Mouse (Mus musculus) heart, postnatal 4 days (tissue): Measurements from ENCODE around the gene Polr3c. TPM values are rescaled to one million over a fixed set of nuclear protein-coding genes. Genes with fewer than 3 reads are reported as not detected.
"Not testable (repeated sequence)": the region's sequence is repeated elsewhere in the genome, so short reads cannot be mapped to it uniquely, and the experiment has no call there.

ENCODE experiments used
- DNase-seq: peaks from one replicate; pipeline ENCODE4 v3.0.0; 2021
- total RNA-seq, 2 experiments: library from RNA; stranded (reverse); gene quantifications; 2 replicates each; pipeline ENCODE4 v1.2.3; 2021

The Polr3c gene
- total RNA-seq, 2 experiments from 2014 or later: 26.1 to 27.3 TPM

GRCm38 (mm10) chr3:96675171-96675570, 52.3 kb downstream of the Polr3c start:
- no peak for DNase-seq

GRCm38 (mm10) chr3:96674442-96674841, 53.0 kb downstream of the Polr3c start:
- DNase-seq: peak; percentile 18

DNA sequence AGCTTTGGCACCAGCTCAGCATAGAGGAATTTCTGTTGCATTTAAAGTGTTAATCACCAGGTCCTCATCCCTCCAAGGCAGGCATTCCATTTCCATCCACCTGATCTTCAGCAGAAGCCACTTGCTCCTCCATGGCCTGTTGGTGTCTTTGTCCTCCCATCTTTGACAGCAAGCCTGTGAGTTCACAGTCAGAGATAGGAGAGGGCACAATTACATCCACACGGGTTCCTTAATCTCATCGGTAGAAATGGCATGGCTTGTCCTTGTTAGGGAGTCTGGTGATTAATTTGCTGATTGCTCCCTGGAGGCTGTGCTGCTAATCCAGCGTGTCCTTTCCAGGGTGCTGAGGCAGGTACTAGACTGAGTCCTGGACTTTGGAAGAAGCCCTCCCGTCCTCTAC, 53.9 kb downstream of the Polr3c start:
- DNase-seq: no peak

DNA sequence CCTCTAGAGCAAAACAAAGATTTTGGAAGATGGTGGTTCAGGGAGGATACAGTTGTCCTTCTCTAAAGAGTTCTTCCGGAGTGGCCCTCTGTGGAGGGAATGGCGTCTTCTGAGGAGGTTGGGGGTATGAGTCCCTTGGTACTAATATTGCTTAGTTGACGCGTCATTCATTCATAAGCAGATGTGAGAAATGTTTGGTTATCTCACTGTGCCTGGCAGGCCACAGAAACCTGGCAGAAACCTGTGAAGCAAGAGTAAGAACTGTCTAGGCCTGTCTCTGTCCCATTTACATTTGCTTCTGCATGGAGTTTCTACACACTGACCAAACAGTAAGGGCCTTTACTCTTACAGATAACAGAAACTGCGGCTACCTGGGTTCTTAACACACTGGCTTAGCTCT, 55.9 kb downstream of the Polr3c start:
- DNase-seq: no peak

GRCm38 (mm10) chr3:96669727-96670468, 57.5 kb downstream of the Polr3c start, which contains the start of gene Ankrd35:
Ankrd35 (plus strand) TSS chr3:96670131.
- peak; percentile 77 for DNase-seq

GRCm38 (mm10) chr3:96668424-96669067, 58.9 kb downstream of the Polr3c start:
- DNase-seq: no peak

DNA sequence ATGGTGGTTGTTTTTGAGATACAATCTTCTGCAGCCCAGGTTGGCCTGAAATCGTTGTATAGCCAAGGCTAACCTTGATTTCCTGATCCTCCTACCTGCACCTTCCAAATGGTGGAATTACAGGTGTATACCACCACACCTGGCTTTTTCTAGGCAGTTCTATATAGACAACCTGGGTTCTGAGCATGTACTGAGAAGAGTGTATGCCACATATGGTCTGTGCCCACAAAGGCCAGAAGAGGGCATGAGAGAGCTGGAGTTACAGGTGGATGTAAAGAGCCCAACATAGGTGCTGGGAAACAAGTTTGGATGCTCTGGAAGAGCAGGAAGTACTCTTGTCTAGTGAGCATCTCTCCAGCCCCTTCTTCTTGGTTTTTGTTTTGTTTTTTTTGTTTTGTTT, 60.1 kb downstream of the Polr3c start:
- DNase-seq: peak; percentile 18

GRCm38 (mm10) chr3:96666916-96667315, 60.5 kb downstream of the Polr3c start:
- DNase-seq: no peak

- DNase-seq: not testable (repeated sequence)
Observed at GRCm38 (mm10) chr3:96665732-96666363, 61.6 kb downstream of the Polr3c start.

DNA sequence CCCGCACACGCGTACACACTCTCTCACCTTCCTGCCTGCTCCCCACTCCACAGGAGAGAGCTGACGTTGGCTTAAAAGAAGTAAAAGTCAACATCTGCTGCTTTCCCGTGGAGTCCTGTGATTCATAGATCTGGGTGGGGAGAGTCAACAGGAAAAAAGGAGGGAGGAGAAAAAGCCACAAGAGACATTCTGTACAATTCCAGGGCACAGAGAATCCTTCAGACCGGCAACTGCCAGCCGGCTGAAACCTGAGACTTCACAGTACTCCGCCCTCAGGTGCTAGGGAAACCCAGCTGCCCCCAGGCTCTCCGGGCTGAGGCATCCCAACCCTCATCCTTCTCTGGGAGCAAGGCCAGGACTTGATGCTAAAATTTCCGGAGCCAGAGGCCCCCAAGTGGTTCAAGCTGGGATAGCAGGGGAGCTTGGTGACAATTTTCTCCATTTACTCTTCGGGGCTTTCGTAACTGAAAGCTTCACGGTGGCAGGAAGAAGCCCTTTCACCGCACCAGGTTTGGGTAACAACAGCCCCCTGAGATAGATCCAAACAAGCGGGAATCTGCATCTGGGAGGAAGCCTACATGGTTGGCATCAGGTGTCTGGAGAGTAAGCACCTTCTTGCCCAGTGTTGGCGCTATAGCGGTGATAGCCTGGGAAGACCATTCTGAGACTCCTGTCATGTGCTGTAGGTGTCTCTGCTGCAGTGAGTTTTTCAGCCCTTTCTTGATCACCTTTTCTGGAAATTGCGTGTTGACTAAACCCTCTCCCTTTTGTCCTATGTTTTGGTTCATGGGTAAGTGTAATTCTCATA, 63.8 kb downstream of the Polr3c start:
- peak; percentile 91 for DNase-seq

GRCm38 (mm10) chr3:96662731-96663316, 64.6 kb downstream of the Polr3c start:
- DNase-seq: peak; percentile 31

Other genes with a start within 250 kb of the Polr3c start
- gene Hfe2, start 202.5 kb downstream of the Polr3c start, total RNA-seq: 10 to 100 TPM; 95.6 to 97.0 TPM
- gene Txnip, start 169.7 kb downstream of the Polr3c start, total RNA-seq: 100 to 1,000 TPM; 286 to 331 TPM
- gene Gm16253, start 150.6 kb downstream of the Polr3c start, total RNA-seq: 1 to 10 TPM; 2.5 to 2.9 TPM
- 10 to 100 TPM; 20.4 to 24.0 TPM for gene Polr3gl, start 133.4 kb downstream of the Polr3c start, total RNA-seq
- 1 to 10 TPM; 1.8 to 3.1 TPM for gene Ankrd34a, start 131.0 kb downstream of the Polr3c start, total RNA-seq
- 10 to 100 TPM; 53.1 to 56.6 TPM for gene Lix1l, start 126.5 kb downstream of the Polr3c start, total RNA-seq
- 10 to 100 TPM; 56.4 to 57.0 TPM for gene Rbm8a, start 97.7 kb downstream of the Polr3c start, total RNA-seq
- gene Pex11b, start 92.3 kb downstream of the Polr3c start, total RNA-seq: 10 to 100 TPM; 26.4 to 26.8 TPM
- gene Gm42957, start 92.2 kb downstream of the Polr3c start, total RNA-seq: under 1 TPM; 0.18 to 0.21 TPM
- gene Itga10, start 82.0 kb downstream of the Polr3c start, total RNA-seq: 1 to 10 TPM; 1.0 to 1.3 TPM
- gene Ankrd35, start 57.5 kb downstream of the Polr3c start, total RNA-seq: under 1 TPM; 0.14 to 0.19 TPM
- 10 to 100 TPM; 23.6 to 27.3 TPM for gene Pias3, start 31.2 kb downstream of the Polr3c start, total RNA-seq
- gene Nudt17, start 19.1 kb downstream of the Polr3c start, total RNA-seq: 1 to 10 TPM; 3.5 to 3.6 TPM
- 10 to 100 TPM; 25.3 to 25.6 TPM for gene Rnf115, start within 50 bp of the Polr3c start, total RNA-seq
- under 1 TPM; 0.16 to 0.29 TPM for gene Pdzk1, start 101.7 kb upstream of the Polr3c start, total RNA-seq
- gene Cd160, start 101.7 kb upstream of the Polr3c start, total RNA-seq: not detected
- gene Gja5, start 177.1 kb upstream of the Polr3c start, total RNA-seq: 10 to 100 TPM; 55.6 to 60.6 TPM
- gene Gpr89, start 177.7 kb upstream of the Polr3c start, total RNA-seq: 10 to 100 TPM; 17.8 to 22.7 TPM
- not detected for gene Gja8, start 198.4 kb upstream of the Polr3c start, total RNA-seq